Mouse (Mus musculus): Measurements from ENCODE around the gene Tut7.
A peak's percentile ranks its signal among the peaks of the same experiment; 100 is the strongest.
"Not testable (repeated sequence)": the region's sequence is repeated elsewhere in the genome, so short reads cannot be mapped to it uniquely, and the experiment has no call there.

Gene Tut7

DNA sequence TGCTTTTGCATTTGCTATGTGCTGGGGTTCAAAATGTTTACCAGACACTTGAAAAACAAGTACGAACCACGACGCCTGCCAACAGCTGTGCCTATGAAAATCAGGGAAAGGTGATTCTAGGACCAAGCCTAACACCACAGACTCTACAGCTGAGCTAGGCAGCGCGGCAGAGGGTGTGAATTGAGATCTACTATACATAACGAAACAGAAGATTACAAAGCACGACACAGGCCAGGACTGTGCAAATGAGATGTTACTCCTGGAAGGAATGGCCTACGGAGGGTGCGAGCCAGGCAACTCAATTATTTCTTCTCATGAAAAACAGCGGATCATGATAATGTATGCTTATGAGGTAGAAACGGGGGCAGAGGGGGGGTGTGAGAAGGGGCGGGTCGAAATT, 54.4 kb downstream of the Tut7 start:
- DNase-seq (ENCODE audit: low read depth, low spot score), result peak; percentile 49

DNA sequence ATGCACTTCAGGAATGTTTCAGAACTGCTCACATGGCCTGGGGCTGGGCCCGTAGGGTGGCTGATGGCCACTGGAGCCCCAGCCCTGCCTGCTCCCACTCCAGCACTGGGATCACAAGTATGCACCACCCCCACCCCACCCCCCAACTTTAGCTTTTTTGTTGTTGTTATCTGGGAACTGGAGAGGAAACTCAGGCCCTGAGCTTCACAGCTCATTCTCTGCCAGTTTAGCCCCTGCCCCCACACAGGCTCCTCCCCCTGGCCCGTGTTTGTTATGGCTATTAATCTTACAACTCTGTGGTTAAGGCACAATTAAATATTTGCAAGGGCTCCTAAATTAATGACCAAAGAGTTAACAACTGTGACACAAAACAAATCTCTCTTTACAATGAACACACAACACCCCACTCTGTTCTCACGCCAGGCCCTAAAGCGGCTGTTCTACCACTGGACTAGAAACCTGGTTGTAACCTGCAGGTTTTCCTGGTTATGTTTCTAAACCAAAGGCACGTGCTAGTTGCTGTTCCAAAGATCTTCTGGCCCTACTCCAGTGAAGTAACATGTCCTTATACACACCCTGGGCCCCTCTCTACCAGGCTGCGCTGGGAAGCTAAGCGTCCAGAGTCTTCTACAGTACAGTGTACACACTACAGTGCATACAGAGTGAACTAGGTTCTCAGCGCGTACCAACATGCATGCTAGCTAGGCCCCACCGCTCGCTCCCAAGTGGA, 56.0 kb downstream of the Tut7 start:
- no peak for DNase-seq (ENCODE audit: low read depth, low spot score)

GRCm38 (mm10) chr13:59762791-59763190, 60.2 kb downstream of the Tut7 start:
- no peak for DNase-seq (ENCODE audit: low read depth, low spot score)

DNA sequence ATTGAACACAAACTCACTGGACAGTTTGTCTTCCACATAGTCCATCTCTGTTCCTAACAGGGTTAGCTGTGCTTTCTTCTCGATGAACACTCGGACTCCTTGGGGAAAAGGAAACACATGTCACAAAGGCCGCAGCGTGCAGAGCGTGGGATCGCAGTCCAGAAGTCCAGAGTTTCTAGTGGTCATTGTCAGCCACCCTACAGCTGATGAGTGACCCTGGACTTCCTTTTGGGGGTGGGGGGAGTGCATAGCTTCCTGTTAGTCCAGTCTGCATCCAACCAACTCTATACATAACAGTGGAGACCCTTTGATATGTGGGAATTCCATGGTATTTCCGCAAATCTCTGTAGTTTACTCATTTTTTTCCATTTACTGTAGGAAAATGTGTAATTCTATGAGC, 66.0 kb downstream of the Tut7 start:
- DNase-seq (ENCODE audit: low read depth, low spot score), result no peak

GRCm38 (mm10) chr13:59750310-59750709, 72.6 kb downstream of the Tut7 start:
- no peak for DNase-seq (ENCODE audit: low read depth, low spot score)

- DNase-seq (ENCODE audit: low read depth, low spot score), result no peak
Observed at GRCm38 (mm10) chr13:59746711-59747110, 76.2 kb downstream of the Tut7 start, which contains the start of gene 1700014D04Rik. TSS of gene 1700014D04Rik (minus strand) at chr13:59746752.

DNA sequence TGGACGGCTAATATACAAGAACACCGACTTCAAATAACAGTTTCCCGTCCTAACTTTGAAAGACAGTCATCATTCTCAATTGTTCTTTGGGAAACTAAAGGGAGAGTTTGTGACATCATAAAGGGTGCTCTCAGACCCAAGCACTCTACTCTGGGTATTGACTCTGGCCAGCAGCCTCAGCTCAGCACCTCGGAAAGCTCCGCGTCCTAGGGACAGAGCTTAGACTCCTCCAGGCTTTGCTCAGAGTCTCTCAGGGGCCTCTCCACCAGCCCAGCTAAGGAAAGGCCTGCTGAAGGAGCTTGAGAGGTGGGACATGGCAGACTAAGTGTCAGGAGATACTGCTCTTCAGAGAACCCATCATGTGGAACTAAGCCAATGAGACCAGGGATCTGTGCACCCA, 76.8 kb downstream of the Tut7 start:
- no peak for DNase-seq (ENCODE audit: low read depth, low spot score)

DNA sequence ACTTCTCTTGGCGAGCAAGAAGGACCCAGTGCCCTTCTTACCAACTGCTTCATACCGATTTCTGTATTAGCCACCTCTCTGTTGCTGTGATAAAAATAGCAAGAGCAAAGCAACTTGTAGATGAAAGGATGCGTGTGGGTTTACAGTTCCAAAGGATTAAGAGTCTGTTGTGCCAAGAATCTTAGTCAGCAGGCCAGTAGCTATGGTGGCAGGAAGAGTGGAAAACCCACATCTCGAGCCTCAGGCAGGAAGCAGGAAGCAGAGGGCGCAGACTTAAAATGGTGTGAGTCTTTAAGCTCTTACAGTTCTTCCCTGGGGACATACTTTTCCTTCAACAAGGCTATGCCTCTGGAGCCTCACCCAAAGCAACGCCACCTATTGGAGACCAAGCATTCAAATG, 77.5 kb downstream of the Tut7 start:
- no peak for DNase-seq (ENCODE audit: low read depth, low spot score)

- peak; percentile 13 for DNase-seq (ENCODE audit: low read depth, low spot score)
Observed at GRCm38 (mm10) chr13:59741697-59742096, 81.2 kb downstream of the Tut7 start.

- no peak for DNase-seq (ENCODE audit: low read depth, low spot score)
Observed at GRCm38 (mm10) chr13:59741096-59741495, 81.9 kb downstream of the Tut7 start.

DNA sequence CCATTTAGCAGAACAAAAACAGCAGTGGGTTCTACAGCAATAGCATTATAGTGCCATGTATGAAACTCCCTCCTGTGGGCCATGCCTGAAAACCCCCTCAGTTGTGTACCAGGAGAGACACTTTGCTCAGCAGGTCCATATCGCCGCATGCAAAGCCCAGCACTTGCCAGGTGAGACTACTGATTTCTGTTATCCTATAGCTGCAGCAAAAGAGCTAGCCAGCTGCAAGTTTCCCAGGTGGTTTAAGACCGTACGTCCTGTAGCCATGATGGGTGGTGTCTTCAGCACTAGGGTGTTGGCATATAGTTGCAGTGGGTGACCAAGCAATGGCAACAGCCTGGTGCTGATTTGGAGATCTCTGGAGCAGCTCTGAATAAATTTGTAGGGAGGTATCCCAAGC, 83.5 kb downstream of the Tut7 start:
- DNase-seq (ENCODE audit: low read depth, low spot score), result no peak

GRCm38 (mm10) chr13:59738455-59738854, 84.5 kb downstream of the Tut7 start:
- no peak for DNase-seq (ENCODE audit: low read depth, low spot score)

DNA sequence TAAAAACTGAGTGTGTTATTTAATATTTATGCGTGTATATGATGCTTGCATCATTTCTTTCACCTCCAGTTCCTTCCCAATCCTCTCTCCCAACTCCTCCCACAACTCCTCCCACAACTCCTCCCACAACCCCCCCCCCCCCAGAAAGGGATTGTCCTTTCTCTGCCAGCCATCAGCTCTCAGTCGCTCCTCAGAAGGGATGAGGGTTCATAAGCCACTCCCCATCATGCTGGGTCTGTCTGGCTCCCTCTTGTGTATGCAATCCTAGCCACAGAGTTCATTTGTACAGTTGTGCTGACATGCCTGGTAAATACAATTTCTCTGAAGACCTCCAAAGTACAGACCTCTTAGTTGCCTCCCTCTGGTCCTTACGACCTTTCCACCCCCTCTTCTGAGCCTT, 87.8 kb downstream of the Tut7 start:
- DNase-seq (ENCODE audit: low read depth, low spot score), result no peak

- not testable (repeated sequence) for DNase-seq (ENCODE audit: low read depth, low spot score)
Observed at GRCm38 (mm10) chr13:59734347-59734746, 88.6 kb downstream of the Tut7 start.

DNA sequence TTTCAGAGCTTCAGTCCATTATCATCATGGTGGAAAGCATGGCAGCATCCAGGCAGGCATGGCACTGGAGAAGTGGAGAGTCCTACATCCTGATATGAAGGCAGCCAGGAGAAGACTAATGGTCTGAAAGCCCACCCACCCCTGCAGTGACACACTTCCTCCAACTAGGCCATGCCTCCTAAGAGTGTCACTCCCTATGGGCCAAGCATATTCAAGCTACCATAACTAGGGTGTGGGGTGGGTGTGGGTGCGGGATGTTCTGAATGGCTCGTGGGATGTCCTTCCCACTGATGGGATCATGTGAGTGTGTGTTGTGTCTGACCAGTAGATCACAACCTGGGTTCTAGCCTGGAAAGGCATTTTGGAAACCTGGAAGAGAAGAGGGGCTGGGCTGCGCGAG, 89.0 kb downstream of the Tut7 start:
- no peak for DNase-seq (ENCODE audit: low read depth, low spot score)

DNA sequence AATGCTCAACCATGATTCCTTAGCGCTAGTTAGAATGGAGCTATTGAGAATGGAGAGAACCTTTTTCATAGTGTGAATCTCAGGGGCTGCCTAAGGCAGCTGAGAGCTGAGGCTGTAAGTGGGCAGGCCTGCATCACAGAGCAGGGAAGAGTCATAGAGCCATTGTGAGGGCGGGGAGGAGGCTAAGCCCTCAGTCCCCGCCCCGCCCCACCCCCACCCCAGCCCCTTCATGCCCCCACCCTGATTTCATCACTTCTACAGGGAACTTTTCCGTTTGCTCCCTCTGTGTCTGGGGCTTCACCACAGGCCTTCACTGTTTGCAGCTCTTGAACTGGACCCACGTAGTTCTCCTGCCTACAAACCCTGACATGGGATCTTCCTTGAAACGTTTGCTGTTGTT, 91.3 kb downstream of the Tut7 start, which contains the start of gene Spata31d1d:
TSS of gene Spata31d1d (minus strand) at position 101 of the 400 bp plus-strand sequence.
- no peak for DNase-seq (ENCODE audit: low read depth, low spot score)

DNA sequence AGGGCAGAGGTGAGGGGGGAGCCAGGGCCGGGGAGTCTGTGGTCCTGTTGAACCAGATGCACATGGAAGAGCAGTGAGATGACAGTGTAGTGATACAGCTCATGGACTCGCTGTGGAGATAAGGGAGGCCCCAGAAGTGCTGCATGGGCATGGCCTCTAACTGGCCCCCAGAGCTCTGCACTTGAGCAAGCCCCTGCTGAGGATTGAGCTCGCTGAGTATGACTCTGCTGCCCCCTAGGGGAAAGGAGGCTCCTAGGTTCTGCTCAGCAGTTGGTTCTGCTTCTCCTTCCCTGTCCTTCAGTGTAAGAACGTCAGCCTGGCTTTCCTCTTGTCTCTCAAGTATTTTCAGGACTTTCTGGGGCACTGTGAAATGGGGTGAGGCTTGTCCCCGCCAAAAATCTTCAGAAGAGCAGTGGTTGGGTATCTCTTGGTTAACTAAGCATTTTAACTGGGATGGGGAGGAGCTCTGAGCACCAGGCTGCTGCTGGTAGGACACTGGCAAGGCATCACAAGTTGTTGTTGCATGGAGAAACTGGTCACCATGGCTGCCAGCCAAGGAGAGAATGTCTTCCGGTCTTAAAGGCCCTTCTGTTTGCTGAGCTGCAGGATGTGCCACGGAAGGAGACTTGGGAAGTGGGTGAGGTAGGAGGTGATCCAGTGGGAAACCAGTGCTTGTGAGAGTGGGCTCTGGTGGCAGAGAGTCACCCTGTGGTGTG, 94.4 kb downstream of the Tut7 start:
- peak; percentile 80 for DNase-seq (ENCODE audit: low read depth, low spot score)

GRCm38 (mm10) chr13:59726139-59726867, 96.6 kb downstream of the Tut7 start:
- DNase-seq (ENCODE audit: low read depth, low spot score), result no peak

GRCm38 (mm10) chr13:59722089-59722488, 100.9 kb downstream of the Tut7 start:
- not testable (repeated sequence) for DNase-seq (ENCODE audit: low read depth, low spot score)

Measured in A20 (cell line).